Mouse (Mus musculus) liver, embryonic 16.5 days (tissue): ENCODE results near the gene Trip12. TPM values are rescaled to one million over a fixed set of nuclear protein-coding genes. Genes with fewer than 3 reads are reported as not detected.

ENCODE experiments used
- ATAC-seq: fragments of 200-750 bp; cut with Nextera tagmentation; 2 replicates; pipeline ENCODE4 v1.8.0; 2017; ENCODE audit warnings: low read depth, mild to moderate bottlenecking, moderate number of reproducible peaks, moderate library complexity
- H3K27ac ChIP-seq: fragments of 300-500 bp; sonication (generic); 2 replicates; pipeline ENCODE4 v1.5.1; 2014; ENCODE audit warnings: mild to moderate bottlenecking, low read length
- H3K27me3 ChIP-seq: fragments of 300-500 bp; sonication (generic); 2 replicates; pipeline ENCODE4 v1.6.1; 2014; ENCODE audit warnings: low read depth, low read length, mixed read lengths; ENCODE audit not compliant: control insufficient read depth, insufficient read depth
- H3K36me3 ChIP-seq: fragments of 300-500 bp; sonication (generic); 2 replicates; pipeline ENCODE4 v1.6.1; 2014; ENCODE audit warnings: mild to moderate bottlenecking; ENCODE audit not compliant: control insufficient read depth, insufficient read depth
- H3K4me1 ChIP-seq: fragments of 300-500 bp; sonication (generic); 2 replicates; pipeline ENCODE4 v1.6.1; 2014; ENCODE audit warnings: low read depth, low read length, mixed read lengths; ENCODE audit not compliant: control insufficient read depth
- H3K4me2 ChIP-seq: fragments of 300-500 bp; sonication (generic); 2 replicates; pipeline ENCODE4 v1.6.1; 2014; ENCODE audit warnings: low read depth, low read length, mixed read lengths
- H3K4me3 ChIP-seq: fragments of 300-500 bp; sonication (generic); 2 replicates; pipeline ENCODE4 v1.5.1; 2014; ENCODE audit warnings: low read depth, mild to moderate bottlenecking, low read length
- H3K9ac ChIP-seq: fragments of 300-500 bp; sonication (generic); 2 replicates; pipeline ENCODE4 v1.6.1; 2014; ENCODE audit warnings: low read depth, low read length
- H3K9me3 ChIP-seq: fragments of 300-500 bp; sonication (generic); replicated peaks from 2 replicates; pipeline ENCODE4 v1.6.1; 2016; ENCODE audit warnings: low read length; ENCODE audit not compliant: control insufficient read depth
- WGBS: fragments of 180-500 bp; shearing (Covaris S2); extraction: QIAGEN DNeasy Blood & Tissue Kit; methylation state at CpG from one replicate; pipeline ENCODE4 v1.1.7; 2014; ENCODE audit not compliant: insufficient replicate concordance; 5-methylcytosine and 5-hydroxymethylcytosine counted together
- polyA plus RNA-seq: library from polyadenylated mRNA; unstranded; fragments of >200 nt; fragmentation: Nextera tagmentation; extraction: Ambion mirVana; gene quantifications from 2 replicates; pipeline ENCODE4 v1.2.1, GENCODE M21; 2015

Trip12 gene
- polyA plus RNA-seq, 1 experiment from 2014 or later, result 31.6 TPM

DNA sequence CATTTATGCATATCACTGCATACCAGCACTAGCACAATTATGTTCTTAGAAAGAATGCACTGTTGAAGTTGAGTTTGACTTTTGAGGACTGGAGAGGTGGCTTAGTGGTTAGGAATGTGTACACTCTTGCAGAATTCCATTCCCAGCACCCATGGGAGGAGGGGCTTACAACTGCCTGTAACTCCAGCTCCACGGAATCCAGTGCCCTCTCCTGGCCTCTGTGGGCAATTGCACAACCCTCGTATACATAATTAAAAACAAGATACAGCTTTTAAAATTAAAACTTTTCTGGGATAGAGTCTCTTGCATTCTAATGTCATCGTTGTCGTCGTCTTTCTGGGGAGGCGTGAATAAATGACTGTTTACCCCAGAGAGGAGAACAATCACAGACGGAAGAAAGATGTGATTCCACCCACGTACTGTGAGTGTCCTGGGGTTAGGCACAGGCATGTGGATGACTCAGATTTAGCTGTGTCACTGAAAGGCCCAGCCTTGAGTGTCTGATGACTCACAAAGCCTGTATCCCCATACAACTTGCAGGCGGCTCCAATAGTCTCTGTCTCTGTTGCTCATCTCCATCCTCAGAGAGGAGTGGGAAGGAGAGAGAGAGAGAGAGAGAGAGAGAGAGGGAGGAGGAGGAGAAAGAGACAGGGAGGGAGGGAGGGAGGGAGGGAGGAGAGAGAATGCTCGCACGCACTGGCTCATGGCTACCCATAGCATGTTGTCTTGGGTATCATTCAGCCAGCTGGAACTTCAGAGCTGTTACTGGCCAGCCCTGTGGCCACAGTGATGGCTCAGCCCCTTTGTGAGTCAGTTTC, 41.1 kb upstream of the Trip12 start:
- no peak overlapping the region for H3K4me2 ChIP-seq
- ATAC-seq, result no peak
- no peak overlapping the region for H3K4me3 ChIP-seq
- no peaks in the 10 kb centered on the region for H3K36me3 ChIP-seq
- H3K27ac ChIP-seq, result no peak overlapping the region
- WGBS, result 67% methylated on average over 11 of the region's 11 CpGs
- H3K4me1 ChIP-seq, result no peaks in the 10 kb centered on the region
- H3K9me3 ChIP-seq, result no peaks in the 10 kb centered on the region
- no peaks in the 10 kb centered on the region for H3K27me3 ChIP-seq
- no peak overlapping the region for H3K9ac ChIP-seq

DNA sequence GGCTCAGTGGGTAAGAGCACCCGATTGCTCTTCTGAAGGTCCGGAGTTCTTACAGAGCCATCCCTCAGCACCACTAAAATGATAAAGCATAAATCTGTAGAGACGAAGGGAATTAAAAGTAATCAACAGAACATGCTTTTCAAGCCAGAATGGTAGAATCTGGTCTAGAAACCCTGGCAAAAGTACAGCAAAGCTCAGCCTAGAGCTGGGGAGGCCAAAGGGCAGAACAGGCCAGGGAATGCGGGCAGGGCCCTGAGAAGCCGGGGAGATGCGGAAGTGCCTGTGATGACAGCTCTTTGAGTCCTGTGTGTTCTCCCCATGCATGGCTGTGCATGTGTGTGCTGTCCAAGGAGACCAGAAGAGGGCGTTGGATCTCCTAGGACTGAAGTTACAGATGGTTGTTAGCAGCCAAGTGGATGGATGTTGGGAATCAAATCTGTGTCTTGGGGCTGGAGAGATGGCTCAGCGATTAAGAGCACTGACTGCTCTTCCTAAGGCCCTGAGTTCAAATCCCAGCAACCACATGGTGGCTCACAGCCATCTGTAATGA, 39.3 kb upstream of the Trip12 start:
- Histone ChIP-seq H3K27me3 (no peaks in the 10 kb centered on the region), H3K36me3 (no peaks in the 10 kb centered on the region), H3K4me3 (no peak overlapping the region), H3K27ac (no peak overlapping the region), H3K4me1 (no peaks in the 10 kb centered on the region), H3K9me3 (no peaks in the 10 kb centered on the region), H3K4me2 (no peak overlapping the region), H3K9ac (no peak overlapping the region)
- no peak for ATAC-seq
- 74% methylated on average over 8 of the region's 8 CpGs for whole genome bisulfite sequencing

DNA sequence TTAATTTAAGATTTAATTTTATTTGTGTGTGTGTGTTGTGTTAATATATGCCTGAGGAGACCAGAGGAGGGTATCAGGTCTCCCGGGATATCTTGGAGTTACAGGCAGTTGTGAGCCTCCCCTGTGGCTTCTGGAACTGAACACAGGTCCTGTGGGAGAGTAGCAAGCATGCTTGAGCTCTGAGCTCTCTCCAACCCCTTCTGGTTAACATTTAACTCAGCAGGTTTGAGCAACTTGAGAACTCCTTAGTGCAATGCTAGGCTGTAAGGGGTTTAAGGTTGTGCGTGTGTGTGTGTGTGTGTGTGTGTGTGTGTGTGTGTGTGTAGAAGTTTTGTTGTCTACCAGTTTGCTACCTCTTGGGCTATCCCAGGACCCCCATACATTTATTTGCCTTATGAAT, 37.3 kb upstream of the Trip12 start:
- Histone ChIP-seq H3K9ac (no peak overlapping the region), H3K4me2 (no peak overlapping the region), H3K36me3 (no peaks in the 10 kb centered on the region), H3K27me3 (no peaks in the 10 kb centered on the region), H3K4me1 (no peaks in the 10 kb centered on the region; the same call in 1 of the 2 replicates), H3K4me3 (no peak overlapping the region), H3K27ac (no peak overlapping the region), H3K9me3 (no peaks in the 10 kb centered on the region)
- peak; percentile 75 for ATAC-seq
- 54% methylated on average over 2 of the region's 2 CpGs for WGBS

DNA sequence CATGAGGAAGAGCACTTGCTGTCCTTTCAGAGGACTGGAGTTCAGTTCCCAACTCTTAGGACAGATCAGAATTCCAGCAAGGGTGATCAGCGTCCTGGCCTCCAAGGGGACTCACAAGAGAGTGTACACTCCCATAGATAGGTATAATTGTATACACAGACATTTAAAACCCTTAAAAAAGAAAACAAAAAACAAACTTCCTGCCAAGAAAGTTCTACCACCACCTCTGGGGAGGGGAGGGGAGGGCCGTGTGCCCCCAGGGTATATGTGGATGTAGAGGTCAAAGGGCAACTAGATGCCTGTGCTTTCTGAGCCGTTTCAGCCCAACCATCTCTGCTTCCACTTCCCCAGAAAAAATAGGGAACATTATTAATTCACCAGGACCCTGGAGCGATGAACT, 32.6 kb upstream of the Trip12 start:
- H3K27ac ChIP-seq, result no peak overlapping the region
- no peaks in the 10 kb centered on the region for H3K27me3 ChIP-seq
- 51% methylated on average over 4 of the region's 4 CpGs for WGBS
- no peak for ATAC-seq
- no peaks in the 10 kb centered on the region for H3K36me3 ChIP-seq
- no peak overlapping the region for H3K4me2 ChIP-seq
- no peaks in the 10 kb centered on the region; the same call in 1 of the 2 replicates for H3K4me1 ChIP-seq
- H3K9me3 ChIP-seq, result no peaks in the 10 kb centered on the region
- no peak overlapping the region for H3K9ac ChIP-seq
- H3K4me3 ChIP-seq, result no peak overlapping the region

DNA sequence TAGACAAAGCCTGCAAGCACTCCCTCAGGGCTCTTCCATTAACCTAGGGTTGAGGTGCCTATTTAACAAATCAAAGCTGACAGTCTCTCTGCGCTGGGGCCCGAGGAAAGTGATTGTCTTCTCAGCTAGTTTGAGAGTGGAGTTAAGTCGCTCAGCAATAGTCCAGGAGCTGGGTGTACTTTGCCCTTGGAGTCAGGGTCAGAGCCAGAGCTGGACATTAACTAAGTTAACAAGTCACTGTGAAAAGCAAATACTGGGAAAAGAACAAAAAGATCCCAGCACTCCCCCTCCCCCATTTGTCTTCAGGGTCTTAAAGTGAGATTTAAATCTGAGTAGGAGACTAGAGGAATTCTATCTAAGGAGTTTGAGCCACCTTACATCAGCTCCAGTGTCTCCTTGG, 31.8 kb upstream of the Trip12 start:
- H3K4me3 ChIP-seq, result no peak overlapping the region
- H3K9ac ChIP-seq, result no peak overlapping the region
- H3K4me1 ChIP-seq, result no peaks in the 10 kb centered on the region; the same call in 1 of the 2 replicates
- H3K36me3 ChIP-seq, result no peaks in the 10 kb centered on the region
- no peaks in the 10 kb centered on the region for H3K9me3 ChIP-seq
- WGBS, result 61% methylated on average over 3 of the region's 3 CpGs
- H3K27ac ChIP-seq, result peak overlapping the region; percentile 64
- peak; percentile 70 for ATAC-seq
- no peaks in the 10 kb centered on the region for H3K27me3 ChIP-seq
- no peak overlapping the region; the same call in 1 of the 2 replicates for H3K4me2 ChIP-seq

DNA sequence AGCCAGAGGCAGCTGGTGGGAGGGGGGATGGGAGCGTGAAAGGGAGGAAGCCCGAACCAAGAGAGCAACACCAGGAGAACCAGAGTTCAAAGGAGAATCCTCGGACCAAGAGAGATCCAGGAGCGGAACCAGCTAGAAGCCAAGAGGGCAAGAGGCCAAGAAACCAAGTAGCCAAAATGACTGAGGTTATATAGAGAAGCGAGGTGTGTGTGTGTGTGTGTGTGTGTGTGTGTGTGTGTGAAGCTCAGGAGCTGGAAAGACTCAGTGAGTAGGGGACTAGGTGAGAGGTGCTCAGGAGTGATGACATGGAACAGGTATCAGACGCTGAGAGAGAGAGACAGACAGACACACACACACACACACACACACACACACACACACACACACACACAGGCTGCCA, 30.8 kb upstream of the Trip12 start:
- peak overlapping the region; percentile 64 for H3K27ac ChIP-seq

DNA sequence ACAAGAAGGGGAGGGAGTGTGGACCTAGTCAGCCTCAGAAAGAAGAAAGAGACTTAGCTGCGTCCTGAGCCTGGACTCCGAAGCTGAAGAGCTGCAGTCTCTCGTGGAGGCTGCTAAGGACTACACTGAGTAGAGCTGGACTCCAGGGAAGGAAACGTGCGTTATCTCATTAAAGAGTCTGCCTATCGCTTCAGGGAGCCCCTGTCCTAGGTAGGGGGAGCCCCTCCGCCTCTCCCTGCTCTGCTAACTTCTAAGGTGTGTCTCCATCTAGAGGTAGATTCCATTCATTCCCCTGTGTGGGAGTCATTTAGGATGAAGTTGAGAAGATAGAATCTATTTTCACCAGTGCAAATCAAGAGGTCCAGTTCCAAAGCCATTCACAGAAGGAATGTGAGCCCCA, 29.2 kb upstream of the Trip12 start:
- Histone ChIP-seq H3K4me2 (no peak overlapping the region), H3K36me3 (no peaks in the 10 kb centered on the region), H3K27me3 (no peaks in the 10 kb centered on the region), H3K4me1 (no peaks in the 10 kb centered on the region; the same call in 1 of the 2 replicates), H3K9ac (no peak overlapping the region), H3K4me3 (no peak overlapping the region), H3K27ac (no peak overlapping the region), H3K9me3 (no peaks in the 10 kb centered on the region)
- WGBS, result 25% methylated on average over 7 of the region's 7 CpGs
- no peak; the same call in 1 of the 2 replicates for ATAC-seq

More for the DNA sequence above, 30.8 kb upstream of the Trip12 start:
- Histone ChIP-seq H3K27me3 (no peaks in the 10 kb centered on the region), H3K36me3 (no peaks in the 10 kb centered on the region), H3K4me1 (no peaks in the 10 kb centered on the region; the same call in 1 of the 2 replicates), H3K9ac (no peak overlapping the region), H3K9me3 (no peaks in the 10 kb centered on the region), H3K4me2 (no peak overlapping the region), H3K4me3 (no peak overlapping the region)
- no peak for ATAC-seq
- WGBS, result 53% methylated on average over 6 of the region's 6 CpGs

DNA sequence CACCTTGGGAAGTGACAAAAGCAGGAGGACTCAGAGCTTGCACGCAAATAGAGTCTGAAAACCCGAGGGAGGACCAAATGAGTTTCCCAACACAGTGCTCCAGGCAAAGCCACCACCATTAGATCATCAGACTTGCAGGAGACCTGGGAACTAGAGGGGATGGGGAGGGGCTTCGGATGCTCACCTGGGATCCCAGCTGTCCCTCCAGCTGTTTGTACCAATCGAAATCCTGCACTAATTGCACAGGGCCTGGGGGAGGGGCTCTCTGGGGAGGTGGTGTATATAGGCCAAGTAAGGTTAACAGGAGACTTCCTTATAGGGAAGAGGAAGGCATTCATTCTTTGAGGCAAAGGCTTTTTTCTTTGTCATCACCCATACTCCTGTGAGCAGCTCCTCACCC, 28.5 kb upstream of the Trip12 start:
- Histone ChIP-seq H3K36me3 (no peaks in the 10 kb centered on the region), H3K4me1 (no peaks in the 10 kb centered on the region; the same call in 1 of the 2 replicates), H3K4me3 (no peak overlapping the region), H3K9ac (no peak overlapping the region), H3K27me3 (no peaks in the 10 kb centered on the region), H3K9me3 (no peaks in the 10 kb centered on the region), H3K4me2 (no peak overlapping the region), H3K27ac (no peak overlapping the region)
- no peak for ATAC-seq
- WGBS, result 44% methylated on average over 4 of the region's 4 CpGs

DNA sequence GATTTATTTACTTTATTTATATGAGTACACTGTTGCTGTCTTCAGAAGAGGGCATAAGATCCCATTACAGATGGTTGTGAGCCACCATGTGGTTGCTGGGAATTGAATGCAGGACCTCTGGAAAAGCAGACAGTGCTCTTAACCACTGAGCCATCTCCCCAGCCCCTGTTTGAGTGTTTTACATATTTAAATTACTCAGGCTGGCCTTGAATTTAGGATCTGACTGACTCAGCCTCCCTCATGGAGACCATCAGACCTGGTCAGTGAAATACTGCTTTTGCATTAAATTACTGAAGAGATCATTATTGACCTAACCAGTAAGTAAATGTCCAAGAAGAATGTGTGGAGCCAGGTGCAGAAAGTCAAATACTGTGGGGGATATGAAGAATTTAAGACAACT, 28.0 kb upstream of the Trip12 start:
- no peaks in the 10 kb centered on the region for H3K36me3 ChIP-seq
- H3K4me2 ChIP-seq, result no peak overlapping the region
- no peak overlapping the region for H3K4me3 ChIP-seq
- H3K27ac ChIP-seq, result no peak overlapping the region
- H3K27me3 ChIP-seq, result no peaks in the 10 kb centered on the region
- no peaks in the 10 kb centered on the region for H3K9me3 ChIP-seq
- ATAC-seq, result no peak
- H3K9ac ChIP-seq, result no peak overlapping the region
- no peaks in the 10 kb centered on the region; the same call in 1 of the 2 replicates for H3K4me1 ChIP-seq
